Mouse (Mus musculus) heart, adult 2 months (tissue): ENCODE data around the gene Ryr1.

ENCODE experiments used
- CTCF ChIP-seq: fragments of 200-600 bp; IDR thresholded peaks from 2 replicates; pipeline ENCODE4 v1.8.1; 2022; ENCODE audit warnings: antibody characterized with exemption, mild to moderate bottlenecking, moderate library complexity
- EP300 ChIP-seq: fragments of 200-500 bp; IDR thresholded peaks from 2 replicates; pipeline ENCODE4 v1.6.1; 2011; ENCODE audit warnings: low read depth, low read length, control low read depth; ENCODE audit not compliant: insufficient read depth
- POLR2A ChIP-seq: fragments of 200-500 bp; IDR thresholded peaks from 2 replicates; pipeline ENCODE4 v1.6.1; 2011; ENCODE audit warnings: mild to moderate bottlenecking, low read depth, low read length, control low read depth; ENCODE audit not compliant: insufficient read depth

DNA sequence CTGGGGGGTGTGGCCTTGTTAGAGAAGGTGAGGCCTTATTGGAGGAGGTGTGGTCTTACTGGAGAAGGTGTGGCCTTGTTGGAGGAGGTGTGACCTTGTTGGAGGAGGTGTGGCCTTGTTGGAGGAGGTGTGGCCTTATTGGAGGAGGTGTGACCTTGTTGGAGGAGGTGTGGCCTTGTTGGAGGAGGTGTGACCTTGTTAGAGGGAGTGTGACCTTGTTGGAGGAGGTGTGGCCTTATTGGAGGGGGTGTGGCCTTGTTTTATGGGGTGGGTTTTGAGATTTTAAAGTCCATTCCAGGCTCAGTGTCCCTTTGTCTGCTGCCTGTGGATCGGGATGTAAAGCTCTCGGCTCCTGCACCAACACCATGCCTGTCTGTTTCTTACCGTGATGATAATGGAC lies 40.6 kb downstream of the Ryr1 start:
- TF ChIP-seq POLR2A (no peak), EP300 (no peak), CTCF (no peak)
